Mouse (Mus musculus) neural tube, postnatal 0 days (tissue): Measurements from ENCODE around the gene Hrct1. TPM values are rescaled to one million over a fixed set of nuclear protein-coding genes. Genes with fewer than 3 reads are reported as not detected.

Experiments
- polyA plus RNA-seq: library from polyadenylated mRNA; unstranded; fragments of >200 nt; fragmentation: Nextera tagmentation; extraction: Ambion mirVana; gene quantifications from 2 replicates; pipeline ENCODE4 v1.2.1, GENCODE M21; 2015

Gene Hrct1
- polyA plus RNA-seq, result 1.1 and 1.3 TPM in 2 replicates

GRCm38 (mm10) chr4:43726995-43727394 is at the start of gene Hrct1:
Gene Hrct1, plus strand, starts transcription at chr4:43727188.

GRCm38 (mm10) chr4:43700707-43701106 is 26.3 kb upstream of the Hrct1 start, which contains the start of gene Olfr70:
Gene Olfr70, minus strand, starts transcription at chr4:43700807.

GRCm38 (mm10) chr4:43709869-43710268 is 17.1 kb upstream of the Hrct1 start, which contains the start of gene Olfr71:
Gene Olfr71, minus strand, starts transcription at chr4:43710255.

GRCm38 (mm10) chr4:43729794-43730550 is 3.0 kb downstream of the Hrct1 start, which contains the start of gene Spaar:
Gene Spaar, plus strand, starts transcription at chr4:43730034.

GRCm38 (mm10) chr4:43770909-43771308 is 43.9 kb downstream of the Hrct1 start, which contains the start of gene Olfr159:
Gene Olfr159, minus strand, starts transcription at chr4:43771009.

Other genes with a start within 250 kb of the Hrct1 start
- gene Sit1, start 243.5 kb upstream of the Hrct1 start, polyA plus RNA-seq, result not detected in 2 replicates
- 110 and 113 TPM in 2 replicates for gene Ccdc107, start 234.3 kb upstream of the Hrct1 start, polyA plus RNA-seq
- gene Arhgef39, start 227.5 kb upstream of the Hrct1 start, polyA plus RNA-seq, result 2.9 and 3.9 TPM in 2 replicates
- 0.23 and 0.37 TPM in 2 replicates for gene Car9, start 220.2 kb upstream of the Hrct1 start, polyA plus RNA-seq
- 10.8 and 12.2 TPM in 2 replicates for gene Tpm2, start 203.4 kb upstream of the Hrct1 start, polyA plus RNA-seq
- 77.3 and 93.8 TPM in 2 replicates for gene Creb3, start 164.9 kb upstream of the Hrct1 start, polyA plus RNA-seq
- gene Tln1, start 164.5 kb upstream of the Hrct1 start, polyA plus RNA-seq, result 75.4 and 77.1 TPM in 2 replicates
- gene Rgp1, start 148.5 kb upstream of the Hrct1 start, polyA plus RNA-seq, result 12.9 and 14.9 TPM in 2 replicates
- gene Gba2, start 148.3 kb upstream of the Hrct1 start, polyA plus RNA-seq, result 48.6 and 54.6 TPM in 2 replicates
- gene Msmp, start 142.7 kb upstream of the Hrct1 start, polyA plus RNA-seq, result 0.38 and 2.0 TPM in 2 replicates
- 10.6 and 12.2 TPM in 2 replicates for gene Npr2, start 95.3 kb upstream of the Hrct1 start, polyA plus RNA-seq
- 5.6 and 5.7 TPM in 2 replicates for gene Spag8, start 73.6 kb upstream of the Hrct1 start, polyA plus RNA-seq
- gene Hint2, start 70.7 kb upstream of the Hrct1 start, polyA plus RNA-seq, result 88.3 and 108 TPM in 2 replicates
- 10.1 and 10.2 TPM in 2 replicates for gene Tmem8b, start 58.2 kb upstream of the Hrct1 start, polyA plus RNA-seq
- 1.6 and 2.0 TPM in 2 replicates for gene Fam221b, start 58.0 kb upstream of the Hrct1 start, polyA plus RNA-seq
- gene Olfr70, start 26.4 kb upstream of the Hrct1 start, polyA plus RNA-seq, result not detected in 2 replicates
- not detected in 2 replicates for gene Olfr71, start 16.9 kb upstream of the Hrct1 start, polyA plus RNA-seq
- gene Spaar, start 2.8 kb downstream of the Hrct1 start, polyA plus RNA-seq, result 0.14 and 0.17 TPM in 2 replicates
- not detected in 2 replicates for gene Olfr159, start 43.8 kb downstream of the Hrct1 start, polyA plus RNA-seq
- not detected in 2 replicates for gene Olfr156, start 96.7 kb downstream of the Hrct1 start, polyA plus RNA-seq
- gene Olfr157, start 113.0 kb downstream of the Hrct1 start, polyA plus RNA-seq, result not detected in 2 replicates
- not detected in 2 replicates for gene Olfr155, start 124.4 kb downstream of the Hrct1 start, polyA plus RNA-seq
- 5.6 and 5.7 TPM in 2 replicates for gene Reck, start 148.3 kb downstream of the Hrct1 start, polyA plus RNA-seq
- gene Glipr2, start 230.2 kb downstream of the Hrct1 start, polyA plus RNA-seq, result 27.7 and 29.2 TPM in 2 replicates